Mouse (Mus musculus): ENCODE measurements around the gene Vwa2.

Vwa2 gene

DNA sequence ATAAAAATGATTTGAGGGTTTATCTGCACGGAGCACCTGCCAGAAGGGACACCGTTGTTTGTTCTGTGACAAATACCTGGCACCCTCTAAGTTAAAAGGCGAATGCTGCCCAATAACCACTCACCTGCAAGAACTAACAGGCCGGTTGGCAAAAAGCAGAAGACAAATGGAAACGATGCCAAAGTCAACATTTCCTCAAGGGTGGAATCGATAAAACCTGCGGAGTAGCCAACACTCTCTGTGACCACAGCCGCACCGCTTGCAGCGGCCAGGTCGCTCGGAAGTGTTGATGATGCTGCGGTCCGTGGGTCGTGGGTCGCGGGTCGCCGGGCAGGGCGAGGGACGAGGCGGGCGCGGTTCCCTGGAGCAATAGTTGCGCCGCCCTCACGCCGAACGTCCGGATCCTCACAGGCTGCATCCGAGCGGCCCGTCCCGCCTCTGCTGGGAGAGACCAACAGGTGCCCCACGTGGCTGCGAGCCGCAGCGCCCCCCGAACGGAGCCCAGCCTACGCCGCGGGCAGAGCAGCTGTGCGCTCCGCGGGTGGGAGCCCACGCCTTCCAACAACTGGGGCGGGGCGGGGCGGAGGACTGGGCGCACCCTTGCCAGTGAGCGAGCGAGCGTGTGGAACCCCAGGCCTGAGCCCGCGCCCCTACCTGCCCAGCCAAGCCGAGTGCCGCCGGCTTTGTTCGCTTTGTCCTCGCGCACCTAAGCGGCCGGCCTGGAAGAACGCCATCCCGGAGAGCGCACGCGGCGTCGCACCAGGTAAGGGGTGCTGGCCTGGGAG, at the start of gene Vwa2:
Gene Vwa2 (plus strand): TSS at position 434 of the 785 bp plus-strand sequence.
- no peak for DNase-seq

DNA sequence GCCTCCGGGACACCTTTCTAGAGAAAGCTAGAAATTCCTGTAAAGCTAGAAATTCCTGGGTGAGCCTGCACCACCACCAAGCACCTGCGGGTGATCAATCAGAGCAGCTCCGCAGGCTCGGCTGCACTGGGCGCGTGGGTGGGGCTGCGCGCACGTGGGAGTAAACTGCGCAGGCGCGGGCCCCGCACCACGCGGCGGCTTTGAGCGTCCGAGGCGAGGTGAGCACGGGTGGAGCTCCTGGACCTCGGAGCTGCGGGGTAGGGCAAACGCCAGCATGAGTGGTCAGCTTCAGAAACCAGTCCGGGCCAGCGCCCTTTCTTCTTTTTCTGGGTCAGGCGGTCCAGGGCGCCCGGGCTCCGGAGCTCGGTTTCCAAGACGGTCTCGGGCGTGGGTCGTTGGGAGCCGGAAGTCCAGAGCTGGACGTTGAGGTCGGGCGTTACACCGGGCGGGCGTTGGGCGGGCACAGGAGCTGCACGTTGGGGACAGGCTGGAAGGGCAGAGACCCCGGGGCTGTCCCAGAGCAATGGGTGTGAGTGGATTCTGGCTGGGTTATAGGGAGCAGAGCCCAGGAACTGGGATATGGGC, 47.9 kb upstream of the Vwa2 start, which contains the start of gene Tdrd1:
Gene Tdrd1 (plus strand): TSS at position 163 of the 585 bp plus-strand sequence.
- DNase-seq, result no peak

DNA sequence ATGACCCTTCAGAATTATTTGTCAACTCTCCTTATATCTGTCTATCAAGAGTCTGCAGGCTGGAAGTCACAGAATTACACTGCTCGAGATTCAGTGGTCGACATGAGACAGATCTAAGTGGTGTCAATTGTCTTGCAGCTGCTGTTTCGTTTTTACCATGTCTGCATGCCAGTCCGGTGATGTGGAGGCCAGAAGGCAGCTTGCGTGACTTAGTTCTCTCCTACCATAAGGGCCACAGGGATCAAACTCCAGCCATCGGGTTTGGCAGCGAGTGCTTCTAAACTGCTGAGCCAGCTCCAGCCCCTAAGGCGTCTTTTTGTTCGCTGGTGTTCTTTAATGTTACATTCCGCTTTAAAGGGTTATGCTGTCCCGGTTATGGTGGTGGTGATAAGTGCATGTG, 45.7 kb upstream of the Vwa2 start:
- peak; percentile 31 for DNase-seq

DNA sequence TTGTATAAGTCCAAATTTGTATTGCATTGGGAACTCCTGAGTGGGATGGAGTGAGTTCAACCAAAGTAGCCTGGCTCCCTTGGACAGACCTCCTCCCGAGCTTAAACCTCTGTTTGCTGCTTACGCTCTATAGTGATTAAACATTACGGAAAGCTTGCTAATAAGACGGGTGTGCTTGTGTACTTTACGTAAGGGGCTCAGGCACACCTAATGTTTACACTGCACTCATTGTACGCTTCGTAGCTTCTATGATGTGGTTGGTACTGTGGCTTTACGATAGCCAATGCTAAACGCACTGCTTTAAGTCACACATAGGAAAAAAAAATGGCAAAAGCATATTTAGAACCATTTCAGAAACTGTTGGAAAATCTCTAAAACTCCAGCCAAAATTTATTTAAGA, 44.8 kb upstream of the Vwa2 start:
- no peak for DNase-seq

DNA sequence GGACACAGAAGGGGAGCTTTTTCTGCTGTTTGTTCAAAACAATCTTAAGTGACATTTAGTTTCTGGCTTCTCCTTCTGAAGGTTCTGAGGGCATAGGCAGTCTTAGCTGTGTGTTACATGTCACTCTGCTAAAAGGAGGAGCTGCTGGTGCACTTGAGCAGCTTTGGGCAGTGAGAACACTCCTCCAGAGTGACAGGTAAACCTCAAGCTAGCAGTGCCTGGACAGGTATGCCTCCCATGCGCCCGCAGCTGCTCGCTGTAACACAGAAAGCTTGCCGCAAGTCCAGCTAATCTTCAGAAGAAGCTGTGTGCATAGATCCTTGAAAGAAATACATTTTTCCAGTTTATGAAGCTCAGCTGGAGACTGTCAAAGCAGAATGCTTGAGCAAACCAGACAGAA, 43.9 kb upstream of the Vwa2 start:
- no peak for DNase-seq

DNA sequence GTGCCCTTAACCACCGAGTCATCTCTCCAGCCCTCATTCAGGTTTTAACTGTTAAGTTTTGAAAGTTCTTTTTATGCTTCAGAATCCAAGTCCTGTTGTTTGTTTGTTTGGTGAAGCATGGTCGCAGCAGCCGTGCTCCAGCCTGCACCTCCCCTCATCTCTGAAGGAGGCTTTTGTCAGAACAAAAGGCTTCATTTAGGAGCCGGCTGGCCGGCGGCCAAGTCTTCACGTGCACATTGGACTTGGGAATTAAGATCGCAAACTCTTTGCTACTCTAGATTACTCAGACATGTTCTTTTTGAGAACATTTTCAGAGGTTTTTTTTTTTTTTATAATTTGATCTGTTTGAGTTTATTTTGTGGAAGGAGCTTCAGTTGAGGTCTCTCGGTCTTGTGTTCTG, 38.7 kb upstream of the Vwa2 start:
- peak; percentile 18 for DNase-seq

DNA sequence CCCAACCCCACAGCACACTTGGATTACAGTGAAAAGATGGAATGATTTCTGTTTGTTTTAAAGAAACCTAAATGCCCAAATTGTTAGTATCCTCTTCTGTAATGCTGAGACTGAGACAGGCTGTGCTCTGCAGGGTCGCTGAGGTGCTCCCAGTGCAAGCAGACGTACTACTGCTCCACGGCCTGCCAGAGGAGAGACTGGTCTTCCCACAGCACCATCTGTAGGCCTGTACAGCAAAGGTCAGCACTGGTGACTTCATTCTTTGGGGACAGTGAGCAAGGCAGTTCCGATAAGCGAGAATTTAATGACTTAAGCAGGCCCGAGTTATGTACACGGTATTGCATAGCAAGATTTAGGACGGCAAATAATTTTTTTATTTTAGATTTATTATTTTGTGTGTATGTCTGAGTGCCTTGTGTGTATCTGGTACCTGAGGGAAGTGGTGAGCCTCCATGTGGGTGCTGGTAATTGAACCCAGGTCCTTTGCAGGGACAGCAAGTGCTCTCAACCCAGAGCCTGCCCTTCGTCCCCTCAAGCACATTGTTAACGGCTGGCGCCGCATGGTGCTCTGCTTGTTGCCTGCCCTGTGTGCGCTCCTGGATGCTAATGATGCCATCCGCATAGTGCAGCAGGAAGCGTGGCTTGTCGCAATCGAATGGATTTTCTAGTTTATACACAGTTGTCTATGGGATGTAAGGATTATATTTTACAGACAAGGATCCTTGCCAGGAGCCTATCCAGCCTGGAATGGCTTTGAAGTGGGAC, 34.9 kb upstream of the Vwa2 start:
- DNase-seq, result no peak

DNA sequence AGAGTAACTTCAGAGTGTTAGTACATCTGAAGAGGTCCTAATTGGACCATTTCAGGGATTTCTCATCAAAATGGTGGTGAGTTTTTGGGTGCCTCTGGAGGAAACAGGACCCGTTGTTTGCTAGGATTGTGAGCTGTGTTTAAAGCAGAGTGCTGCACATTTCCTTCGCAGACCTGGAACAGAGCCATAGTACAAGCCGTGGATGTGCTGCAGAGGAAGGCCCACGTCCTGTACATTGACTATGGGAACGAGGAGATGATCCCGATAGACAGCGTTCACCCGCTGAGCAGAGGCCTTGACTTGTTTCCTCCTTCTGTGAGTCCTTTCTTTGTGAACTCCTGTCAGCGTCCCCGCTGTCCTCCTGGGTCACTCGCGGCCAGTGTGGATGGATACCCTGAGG, 31.1 kb upstream of the Vwa2 start:
- no peak for DNase-seq

DNA sequence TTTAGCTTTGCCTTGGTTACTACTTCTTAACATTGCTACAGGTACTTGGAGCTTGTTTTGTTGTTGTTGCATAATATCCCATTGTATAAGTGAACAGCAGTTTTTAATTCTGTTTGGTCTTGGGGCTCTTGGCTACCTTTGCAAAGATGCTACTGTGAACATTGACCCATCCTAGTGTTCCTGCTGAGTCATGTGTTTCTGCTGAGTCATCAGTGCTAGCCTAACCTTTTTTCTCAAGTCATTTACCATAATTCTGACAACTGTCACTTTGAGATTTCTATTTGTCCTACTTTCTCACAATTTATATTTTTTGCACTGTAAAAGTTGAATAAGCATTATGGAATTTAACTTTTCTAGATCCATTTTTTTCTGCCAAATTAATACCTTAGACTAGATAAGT, 21.5 kb upstream of the Vwa2 start:
- DNase-seq, result no peak

DNA sequence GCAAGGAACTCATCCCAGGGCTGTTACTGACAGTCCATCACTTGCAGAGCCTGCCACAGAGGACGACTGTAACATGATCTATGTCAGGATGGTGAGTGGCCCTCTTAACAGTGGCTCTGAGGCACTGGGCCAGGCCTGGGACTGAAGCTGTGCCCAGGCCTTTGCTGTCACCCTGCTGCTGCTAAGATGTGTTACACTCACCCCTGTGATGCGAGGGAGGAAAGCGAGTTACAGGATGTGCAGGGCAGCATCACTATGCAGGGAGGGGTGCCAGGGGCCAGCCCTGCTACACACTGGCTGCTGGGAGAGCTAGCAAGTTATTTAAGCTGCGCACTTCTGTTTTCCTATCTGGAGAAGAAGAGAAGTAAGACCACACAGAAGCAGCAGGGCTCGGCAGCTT, 17.6 kb upstream of the Vwa2 start:
- DNase-seq, result no peak

DNA sequence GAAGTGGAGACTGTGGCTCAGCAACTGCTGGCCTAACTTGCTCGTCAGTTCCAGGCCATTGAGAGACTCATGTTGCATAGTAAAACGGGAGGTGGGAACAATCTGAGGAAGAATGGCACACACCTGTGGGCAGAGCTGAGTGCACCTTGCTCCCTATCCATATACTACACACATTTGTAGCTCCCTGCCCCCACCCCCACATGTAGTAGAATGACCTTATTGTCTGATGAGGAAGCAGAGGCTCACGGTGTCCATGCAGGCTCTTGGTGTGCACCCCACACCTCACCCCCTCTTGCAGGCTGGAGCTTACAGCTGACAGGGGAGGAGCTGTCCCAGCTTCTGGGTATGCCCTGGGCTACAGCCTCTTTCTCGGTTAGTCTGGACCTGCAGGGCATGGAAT, 6.3 kb upstream of the Vwa2 start:
- DNase-seq, result no peak

DNA sequence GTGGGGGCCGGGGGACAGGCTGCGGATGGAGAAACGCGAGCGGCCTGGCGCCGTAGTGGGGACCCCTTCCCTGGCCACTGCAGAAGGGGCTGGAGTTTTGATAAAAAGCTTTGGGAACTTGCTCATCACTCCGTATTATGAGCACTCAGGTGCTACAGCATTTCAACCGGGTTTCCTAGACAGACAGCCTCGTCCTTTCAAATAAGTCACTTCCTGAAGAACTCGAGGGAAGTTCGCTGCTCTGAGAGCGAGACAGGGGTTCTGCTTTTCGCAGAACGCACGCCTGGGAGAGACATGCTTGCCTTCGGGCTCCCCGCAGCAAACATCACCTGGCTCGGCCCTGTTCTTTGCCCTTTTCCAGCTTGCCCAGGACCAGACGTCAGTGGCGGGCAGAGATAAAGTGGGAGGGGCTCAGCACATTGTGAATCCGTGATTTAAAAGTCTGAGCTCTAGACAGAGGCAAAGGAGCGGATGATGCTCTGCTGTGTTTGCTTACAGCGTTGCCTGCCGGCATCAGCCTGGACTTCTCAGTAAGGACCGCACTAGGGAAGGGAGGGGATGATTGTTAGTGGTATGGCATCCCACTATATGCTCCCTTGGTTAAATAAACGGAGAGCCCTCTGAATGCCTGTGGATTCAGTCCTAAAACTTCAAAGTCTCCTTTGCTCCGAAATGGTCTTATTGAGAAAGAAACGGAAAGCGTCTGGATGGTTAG, 709 bp downstream of the Vwa2 start:
- no peak for DNase-seq

DNA sequence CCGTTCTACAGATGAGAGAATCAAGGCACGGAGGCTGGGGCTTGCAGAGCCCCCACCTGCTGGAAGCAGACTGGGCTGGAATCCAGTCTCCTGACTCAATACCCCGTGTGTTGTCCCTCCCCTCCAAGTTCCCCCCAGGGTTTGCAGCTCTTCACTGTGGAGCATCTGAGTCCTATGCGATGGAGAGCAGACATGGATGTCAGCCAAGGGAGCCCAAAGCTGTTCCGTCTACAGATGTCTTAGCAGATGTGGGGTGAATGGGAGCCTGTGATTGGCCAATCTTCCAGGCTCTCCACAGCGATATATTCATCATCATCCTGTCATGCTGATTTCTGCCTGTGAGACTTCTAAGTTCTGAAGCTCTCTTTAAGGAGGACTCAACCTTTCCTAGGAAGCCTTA, 3.3 kb downstream of the Vwa2 start:
- DNase-seq, result no peak

DNA sequence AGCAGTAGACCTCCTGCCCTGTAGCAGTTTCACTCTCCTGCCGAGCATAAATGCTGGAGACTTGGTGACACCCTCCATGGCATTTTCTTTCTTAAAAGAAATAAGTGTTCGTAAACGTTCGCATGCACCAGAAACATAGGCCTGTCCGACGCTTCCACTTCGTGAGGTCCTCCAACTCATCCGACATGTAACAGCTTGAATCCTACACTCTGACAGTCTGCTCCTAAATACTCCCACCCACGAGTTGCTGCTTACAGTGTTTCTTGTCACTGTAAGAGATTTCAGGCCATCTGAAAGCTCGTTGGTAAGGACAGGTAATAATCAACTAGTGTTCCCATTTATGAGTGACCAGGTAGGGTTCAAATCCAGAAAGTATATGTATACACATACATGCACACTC, 13.8 kb downstream of the Vwa2 start:
- no peak for DNase-seq

DNA sequence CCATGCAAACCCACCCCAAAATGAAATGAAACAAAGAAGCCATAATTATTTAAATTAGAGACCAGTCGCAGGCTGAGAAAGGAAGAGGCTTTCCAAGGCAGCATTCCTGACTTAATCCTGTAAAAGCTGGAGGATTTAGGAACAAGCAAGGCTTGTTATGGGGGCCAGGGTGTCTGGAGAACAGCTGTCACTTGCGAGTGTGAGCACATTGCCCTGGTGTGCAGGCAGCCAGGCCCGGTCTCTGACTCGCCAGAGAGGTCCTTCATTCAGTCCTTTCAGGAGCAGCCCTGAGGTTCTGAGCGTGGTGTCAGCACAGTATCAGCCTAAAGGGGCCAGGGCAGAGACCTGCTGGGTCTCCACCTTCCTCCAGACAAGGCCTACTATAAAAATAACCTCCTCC, 14.6 kb downstream of the Vwa2 start:
- no peak for DNase-seq

DNA sequence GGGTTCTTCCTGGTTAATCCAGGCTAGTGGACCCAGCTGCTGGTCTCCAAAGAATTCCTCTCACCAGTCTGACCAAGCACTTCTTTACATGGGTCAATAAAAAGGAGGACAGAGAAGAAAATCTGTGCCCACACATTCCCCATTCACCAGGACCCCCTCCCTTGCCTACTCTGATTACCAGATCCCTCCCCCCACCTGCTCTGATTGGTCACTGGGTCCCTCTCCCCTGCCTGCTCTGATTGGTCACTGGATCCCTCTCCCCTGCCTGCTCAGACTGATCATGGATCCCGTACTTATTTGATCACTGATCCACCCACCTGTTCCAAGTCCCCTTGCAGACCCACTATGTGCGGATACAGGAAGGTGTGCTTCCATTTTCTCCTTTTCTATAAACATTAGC, 17.4 kb downstream of the Vwa2 start:
- no peak for DNase-seq

DNA sequence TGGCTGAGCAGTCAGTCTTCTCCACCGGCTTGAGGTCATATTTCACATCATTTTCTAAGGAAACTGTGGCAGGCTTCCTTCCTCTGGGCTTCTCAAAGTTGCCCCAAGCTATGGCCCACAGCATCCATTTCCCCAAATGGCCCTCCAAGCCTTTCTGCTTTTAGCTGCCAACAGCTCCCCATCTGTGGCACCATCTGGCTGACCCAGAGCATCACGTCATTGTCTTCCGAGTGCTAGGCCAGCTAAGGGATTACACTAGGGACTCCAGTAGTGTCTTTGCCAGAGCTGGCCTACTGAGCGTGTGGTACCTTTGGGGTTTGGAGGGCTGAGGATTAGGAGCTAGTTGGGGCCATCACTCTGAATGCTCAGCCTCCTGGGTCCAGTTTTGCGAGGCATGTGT, 18.5 kb downstream of the Vwa2 start:
- no peak for DNase-seq

DNA sequence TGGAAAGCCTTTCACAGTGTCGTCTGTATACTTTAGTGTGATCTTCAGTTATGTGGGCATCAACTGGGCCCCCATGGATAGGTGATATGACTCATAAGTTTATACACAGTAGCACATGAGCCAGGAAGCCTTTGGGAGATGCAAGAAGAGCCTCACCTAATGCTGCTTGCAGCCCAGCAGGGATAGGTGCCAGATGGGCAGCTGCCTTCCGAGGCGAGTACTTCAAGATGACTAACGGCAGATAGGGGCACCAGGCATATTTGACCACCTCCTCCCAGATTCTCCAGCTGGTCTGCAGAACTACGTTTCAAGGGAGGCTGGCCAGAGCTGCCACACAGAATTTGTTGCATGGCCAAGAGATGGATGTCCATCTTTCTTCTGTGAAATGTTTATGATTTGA, 19.3 kb downstream of the Vwa2 start:
- DNase-seq, result no peak

DNA sequence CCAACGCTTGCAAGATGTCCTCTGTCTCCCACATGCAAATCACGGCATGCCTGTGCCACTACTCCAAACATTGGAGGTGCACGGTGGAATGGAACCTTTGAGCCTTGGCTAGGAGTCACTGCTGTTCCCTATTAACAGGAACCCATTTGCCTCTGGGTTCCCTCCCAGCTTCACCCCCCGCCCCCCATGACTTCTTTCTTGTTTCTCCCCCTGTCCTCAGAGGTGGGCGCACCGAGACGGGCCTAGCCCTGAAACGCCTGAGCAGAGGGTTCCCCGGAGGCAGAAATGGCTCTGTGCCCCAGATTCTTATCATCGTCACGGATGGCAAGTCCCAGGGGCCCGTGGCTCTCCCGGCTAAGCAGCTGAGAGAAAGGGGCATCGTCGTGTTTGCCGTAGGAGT, 23.6 kb downstream of the Vwa2 start:
- peak; percentile 58 for DNase-seq

DNA sequence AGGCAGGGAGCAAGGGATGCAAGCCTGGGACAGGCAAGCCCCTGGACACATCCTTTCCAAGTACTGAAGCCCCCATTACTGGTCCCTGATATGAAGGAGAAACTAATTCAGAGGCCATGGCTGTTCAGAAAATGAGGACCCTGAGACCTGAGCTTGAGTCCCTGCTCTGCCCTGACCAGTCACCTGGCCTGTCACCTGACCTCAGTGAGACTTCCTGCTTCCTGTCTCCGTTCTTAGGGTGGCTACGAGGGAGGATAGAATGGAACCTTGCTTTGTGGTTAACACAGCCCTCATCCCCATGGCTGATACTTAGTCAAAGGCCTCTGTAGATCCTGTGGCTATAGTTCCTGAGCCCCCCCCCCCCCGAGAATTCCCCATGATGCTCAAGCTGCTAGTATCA, 30.0 kb downstream of the Vwa2 start:
- DNase-seq, result no peak

DNA sequence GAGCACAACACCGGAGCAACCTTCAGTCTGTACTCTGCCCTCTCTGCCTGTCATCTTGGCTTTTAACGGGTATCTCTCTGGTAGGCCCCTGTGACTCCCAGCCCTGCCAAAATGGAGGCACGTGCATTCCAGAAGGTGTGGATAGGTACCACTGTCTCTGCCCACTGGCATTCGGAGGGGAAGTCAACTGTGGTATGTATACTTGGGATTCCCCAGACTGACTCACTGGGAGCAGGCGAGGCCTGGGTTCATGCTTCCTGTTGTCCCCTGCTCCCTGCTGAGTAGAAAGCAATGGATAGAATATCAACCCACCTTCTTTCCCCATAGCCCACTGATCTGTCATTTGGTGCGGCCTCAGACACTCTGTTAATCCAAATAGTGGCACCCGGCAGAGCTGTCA, 31.3 kb downstream of the Vwa2 start:
- DNase-seq, result no peak

DNA sequence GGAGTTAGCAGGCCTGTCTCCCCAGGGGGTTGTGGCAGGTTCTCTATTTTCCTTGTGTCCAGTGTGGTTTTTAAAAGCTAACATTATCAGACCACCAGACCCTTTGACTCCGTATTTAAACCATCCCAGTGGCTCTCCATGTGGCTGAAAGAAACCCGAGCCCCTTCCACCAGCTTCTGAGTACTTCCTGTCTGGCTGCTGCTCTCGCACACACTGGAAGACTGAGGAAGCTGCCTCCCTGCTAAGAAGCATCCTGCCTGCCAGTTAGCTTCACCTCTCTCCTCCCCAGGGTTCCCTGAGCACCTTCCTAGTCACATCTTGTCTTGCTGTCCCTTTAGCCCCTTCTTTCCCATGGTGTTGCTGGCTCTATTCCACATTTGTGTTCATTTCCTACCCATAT, 33.8 kb downstream of the Vwa2 start:
- no peak for DNase-seq

DNA sequence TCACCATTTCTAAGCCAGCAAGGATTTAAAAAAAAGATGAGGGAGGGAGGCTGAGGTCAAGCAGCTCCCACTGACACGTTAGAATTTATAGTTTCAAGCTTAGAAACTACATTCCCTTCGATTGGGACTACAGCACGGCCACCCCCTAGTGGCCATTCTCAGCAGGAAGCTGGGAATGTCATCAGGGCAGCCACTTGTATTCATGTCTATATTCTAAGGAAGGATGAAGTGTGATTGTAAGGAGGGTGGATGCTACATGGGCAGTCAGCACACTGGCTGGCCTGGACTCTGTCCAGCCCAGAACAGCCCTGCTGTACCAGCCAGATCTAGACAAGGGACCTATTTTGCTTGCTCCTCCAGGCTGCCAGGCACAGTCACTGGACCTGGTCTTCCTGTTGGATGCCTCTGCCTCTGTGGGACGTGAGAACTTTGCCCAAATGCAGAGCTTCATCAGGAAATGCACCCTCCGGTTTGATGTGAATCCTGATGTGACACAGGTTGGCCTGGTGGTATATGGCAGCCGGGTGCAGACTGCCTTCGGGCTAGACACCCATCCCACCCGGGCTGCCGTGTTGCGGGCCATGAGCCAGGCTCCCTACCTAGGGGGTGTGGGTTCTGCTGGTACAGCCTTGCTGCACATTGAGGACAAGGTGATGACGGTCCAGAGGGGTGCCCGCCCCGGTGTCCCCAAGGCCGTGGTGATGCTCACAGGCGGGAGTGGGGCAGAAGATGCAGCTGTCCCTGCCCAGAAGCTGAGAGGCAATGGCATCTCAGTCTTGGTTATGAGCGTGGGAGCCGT, 34.6 kb downstream of the Vwa2 start:
- DNase-seq, result peak; percentile 45

All from kidney, adult 11 months (tissue).